Mouse (Mus musculus): ENCODE results near the gene Mdn1. TPM values are rescaled to one million over a fixed set of nuclear protein-coding genes. Genes with fewer than 3 reads are reported as not detected.
A peak's percentile ranks its signal among the peaks of the same experiment; 100 is the strongest.

Gene Mdn1
- polyA plus RNA-seq, 2 experiments = 4.5 to 9.8 TPM

DNA sequence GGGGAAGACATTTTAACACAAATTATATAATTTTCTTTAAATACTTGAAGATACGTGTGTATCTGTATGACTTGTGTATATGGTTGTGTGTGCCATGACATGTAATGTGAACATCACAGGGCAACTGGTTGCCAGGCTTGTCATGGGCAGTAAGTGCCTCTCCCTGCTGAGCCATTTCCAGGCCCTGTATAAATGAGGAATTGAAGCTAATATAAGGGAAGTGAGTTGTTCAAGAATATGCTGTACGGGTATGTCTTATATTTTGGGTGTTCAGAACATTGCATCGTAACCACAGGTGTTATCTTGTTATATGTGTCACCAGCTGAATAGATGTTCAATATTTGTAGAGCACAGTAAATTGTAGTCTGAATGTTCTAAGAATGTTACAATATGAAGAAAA is 20.6 kb downstream of the Mdn1 start:
- TF ChIP-seq EP300 (IDR thresholded peaks at IDR 0.05; ENCODE audit: low read depth) = no peak
- H3K36me3 ChIP-seq (replicated peaks; ENCODE audit: control insufficient read depth, insufficient read depth, low read depth) = peaks cover 16% of the 10 kb centered on the region
- no peak overlapping the region for H3K27ac ChIP-seq
- no peak for ATAC-seq (ENCODE audit: insufficient read depth)
- no peak for DNase-seq (ENCODE audit: low read depth in 3 of 3, low spot score in 3 of 3)
- no peak overlapping the region for H3K4me3 ChIP-seq (ENCODE audit: insufficient read depth in 1 of 2, low read depth in 2 of 2, low read length in 2 of 2)
- H3K4me1 ChIP-seq (replicated peaks; ENCODE audit: control insufficient read depth in 2 of 2, insufficient read depth in 2 of 2, low read length in 1 of 2) = no peaks in the 10 kb centered on the region
- H3K27me3 ChIP-seq (ENCODE audit: control insufficient read depth, insufficient read depth, low read length) = no peaks in the 10 kb centered on the region
- 73% methylated on average over 3 of the region's 3 CpGs for WGBS (ENCODE audit: insufficient replicate concordance)
- no peaks in the 10 kb centered on the region for H3K9me3 ChIP-seq (ENCODE audit: control insufficient read depth, low read length)
- no peak overlapping the region for H3K9ac ChIP-seq (replicated peaks)
- no peak overlapping the region for H3K4me2 ChIP-seq (ENCODE audit: low read depth)

DNA sequence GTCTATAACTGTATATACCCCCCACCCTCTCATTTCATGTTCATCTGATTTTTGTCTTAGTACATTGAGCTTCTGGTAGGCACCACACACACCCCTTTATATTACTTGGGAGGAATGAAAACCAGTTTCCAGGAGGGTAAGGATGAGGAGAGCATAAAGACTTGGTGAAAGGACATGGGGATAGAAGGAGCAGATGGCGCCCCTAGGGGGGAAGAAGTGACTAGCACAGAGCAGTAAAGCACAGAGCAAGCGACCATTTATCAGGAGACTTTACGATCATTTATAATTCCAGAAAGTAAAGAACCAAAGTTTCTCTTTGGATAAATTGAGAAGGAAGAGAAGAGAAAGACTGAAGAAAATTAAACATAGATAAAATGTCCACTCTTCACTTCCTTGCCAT is 23.9 kb downstream of the Mdn1 start:
- DNase-seq (ENCODE audit: low read depth in 3 of 3, low spot score in 3 of 3) = no peak
- H3K9ac ChIP-seq (replicated peaks) = no peak overlapping the region
- no peak overlapping the region for H3K4me2 ChIP-seq (ENCODE audit: low read depth)
- H3K4me3 ChIP-seq (ENCODE audit: insufficient read depth in 1 of 2, low read depth in 2 of 2, low read length in 2 of 2) = no peak overlapping the region
- peaks cover 10% of the 10 kb centered on the region for H3K36me3 ChIP-seq (replicated peaks; ENCODE audit: control insufficient read depth, insufficient read depth, low read depth)
- no peaks in the 10 kb centered on the region for H3K9me3 ChIP-seq (ENCODE audit: control insufficient read depth, low read length)
- no peak overlapping the region for H3K27ac ChIP-seq
- ATAC-seq (ENCODE audit: insufficient read depth) = no peak
- H3K4me1 ChIP-seq (replicated peaks; ENCODE audit: control insufficient read depth in 2 of 2, insufficient read depth in 2 of 2, low read length in 1 of 2) = no peaks in the 10 kb centered on the region
- TF ChIP-seq EP300 (IDR thresholded peaks at IDR 0.05; ENCODE audit: low read depth) = no peak
- peak; percentile 44 for TF ChIP-seq CTCF (IDR thresholded peaks at IDR 0.05; ENCODE audit: low read depth)
- no peaks in the 10 kb centered on the region for H3K27me3 ChIP-seq (ENCODE audit: control insufficient read depth, insufficient read depth, low read length)
- 70% methylated on average over 3 of the region's 3 CpGs for WGBS (ENCODE audit: insufficient replicate concordance)

- H3K4me3 ChIP-seq (ENCODE audit: insufficient read depth in 1 of 2, low read depth in 2 of 2, low read length in 2 of 2) = no peak overlapping the region
- H3K36me3 ChIP-seq (replicated peaks; ENCODE audit: control insufficient read depth, insufficient read depth, low read depth) = peaks cover 5% of the 10 kb centered on the region
- TF ChIP-seq CTCF (IDR thresholded peaks at IDR 0.05; ENCODE audit: low read depth) (no peak), EP300 (IDR thresholded peaks at IDR 0.05; ENCODE audit: low read depth) (no peak)
- WGBS (ENCODE audit: insufficient replicate concordance) = 79% methylated on average over 4 of the region's 4 CpGs
- H3K4me1 ChIP-seq (replicated peaks; ENCODE audit: control insufficient read depth in 2 of 2, insufficient read depth in 2 of 2, low read length in 1 of 2) = no peaks in the 10 kb centered on the region
- no peak for ATAC-seq (ENCODE audit: insufficient read depth)
- H3K9ac ChIP-seq (replicated peaks) = no peak overlapping the region
- no peak for DNase-seq (ENCODE audit: low read depth in 3 of 3, low spot score in 3 of 3)
- H3K4me2 ChIP-seq (ENCODE audit: low read depth) = no peak overlapping the region
- H3K9me3 ChIP-seq (ENCODE audit: control insufficient read depth, low read length) = no peaks in the 10 kb centered on the region
- H3K27me3 ChIP-seq (ENCODE audit: control insufficient read depth, insufficient read depth, low read length) = no peaks in the 10 kb centered on the region
- H3K27ac ChIP-seq = no peak overlapping the region
Measured at GRCm38 (mm10) chr4:32682471-32682870, 25.6 kb downstream of the Mdn1 start.

DNA sequence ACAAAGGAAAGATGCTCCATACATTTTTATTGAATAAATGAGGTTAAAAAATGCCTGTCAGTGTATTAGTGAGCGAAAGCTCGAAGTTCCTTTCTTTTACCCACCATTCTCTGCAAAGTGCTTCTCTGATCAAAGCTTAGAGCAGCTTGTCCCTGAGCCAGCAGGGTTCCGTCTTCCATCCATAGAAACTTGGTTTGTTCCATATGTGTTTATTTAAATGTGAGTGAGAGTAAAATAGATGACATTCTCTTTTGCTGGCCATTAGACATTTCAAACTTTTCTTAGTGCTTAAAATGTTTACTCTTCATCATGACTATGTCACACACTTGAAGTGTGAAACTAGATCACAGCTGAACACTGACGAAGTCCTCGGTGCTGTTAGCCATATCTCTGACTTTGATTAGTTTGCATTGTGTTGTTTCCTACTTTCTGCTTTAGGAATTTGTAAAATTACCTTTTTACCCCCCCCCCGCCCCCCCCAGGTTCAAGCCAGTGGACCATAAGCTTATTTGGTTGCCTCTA is 26.2 kb downstream of the Mdn1 start:
- no peak overlapping the region for H3K4me3 ChIP-seq (ENCODE audit: insufficient read depth in 1 of 2, low read depth in 2 of 2, low read length in 2 of 2)
- ATAC-seq (ENCODE audit: insufficient read depth) (no peak), DNase-seq (ENCODE audit: low read depth in 3 of 3, low spot score in 3 of 3) (no peak)
- H3K27me3 ChIP-seq (ENCODE audit: control insufficient read depth, insufficient read depth, low read length) = no peaks in the 10 kb centered on the region
- no peaks in the 10 kb centered on the region for H3K9me3 ChIP-seq (ENCODE audit: control insufficient read depth, low read length)
- no peaks in the 10 kb centered on the region for H3K4me1 ChIP-seq (replicated peaks; ENCODE audit: control insufficient read depth in 2 of 2, insufficient read depth in 2 of 2, low read length in 1 of 2)
- TF ChIP-seq EP300 (IDR thresholded peaks at IDR 0.05; ENCODE audit: low read depth) = no peak
- H3K4me2 ChIP-seq (ENCODE audit: low read depth) = no peak overlapping the region
- no peak overlapping the region for H3K27ac ChIP-seq
- no peak overlapping the region for H3K9ac ChIP-seq (replicated peaks)
- WGBS (ENCODE audit: insufficient replicate concordance) = 78% methylated on average over 6 of the region's 6 CpGs
- peaks cover 3% of the 10 kb centered on the region for H3K36me3 ChIP-seq (replicated peaks; ENCODE audit: control insufficient read depth, insufficient read depth, low read depth)

DNA sequence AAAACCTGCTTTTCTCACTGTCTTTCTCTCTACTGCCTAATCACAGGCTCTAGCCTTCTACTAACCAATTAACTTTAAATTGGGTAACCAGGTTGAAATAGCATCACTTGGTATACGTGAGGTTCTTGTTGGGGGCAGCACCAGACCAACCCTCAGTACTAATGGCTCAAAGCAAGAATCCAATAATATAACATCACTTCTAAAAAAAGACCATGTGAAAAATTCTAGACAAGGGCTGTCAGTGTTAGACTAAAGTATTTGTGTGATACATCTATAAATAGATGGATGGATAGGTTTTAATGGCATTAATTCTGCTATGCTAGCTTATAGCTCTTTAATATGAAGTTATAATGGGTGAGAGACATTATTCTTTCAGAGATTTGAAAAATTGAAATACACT is 60.8 kb downstream of the Mdn1 start:
- WGBS (ENCODE audit: insufficient replicate concordance) = 79% methylated on average over 1 of the region's 1 CpGs
- peaks cover 23% of the 10 kb centered on the region for H3K36me3 ChIP-seq (replicated peaks; ENCODE audit: control insufficient read depth, insufficient read depth, low read depth)

More for the DNA sequence above, 60.8 kb downstream of the Mdn1 start:
- H3K27me3 ChIP-seq (ENCODE audit: control insufficient read depth, insufficient read depth, low read length) = no peaks in the 10 kb centered on the region
- H3K4me1 ChIP-seq (replicated peaks; ENCODE audit: control insufficient read depth in 2 of 2, insufficient read depth in 2 of 2, low read length in 1 of 2) = no peaks in the 10 kb centered on the region
- H3K4me2 ChIP-seq (ENCODE audit: low read depth) = no peak overlapping the region
- no peak overlapping the region for H3K27ac ChIP-seq
- no peak for DNase-seq (ENCODE audit: low read depth in 3 of 3, low spot score in 3 of 3)
- H3K9me3 ChIP-seq (ENCODE audit: control insufficient read depth, low read length) = no peaks in the 10 kb centered on the region
- H3K9ac ChIP-seq (replicated peaks) = no peak overlapping the region
- TF ChIP-seq CTCF (IDR thresholded peaks at IDR 0.05; ENCODE audit: low read depth) (no peak), EP300 (IDR thresholded peaks at IDR 0.05; ENCODE audit: low read depth) (no peak)
- H3K4me3 ChIP-seq (ENCODE audit: insufficient read depth in 1 of 2, low read depth in 2 of 2, low read length in 2 of 2) = no peak overlapping the region
- ATAC-seq (ENCODE audit: insufficient read depth) = no peak
